Mouse (Mus musculus): Measurements from ENCODE around the gene Pelp1. TPM values are rescaled to one million over a fixed set of nuclear protein-coding genes. Genes with fewer than 3 reads are reported as not detected.

Gene Pelp1
- polyA plus RNA-seq (2021; fragmentation: Nextera tagmentation) = 4.6 and 12.1 TPM in 2 replicates
- long read RNA-seq, experiment 1, transcript Pelp1-201 (17 exons, 3,435 nt) = major isoform, 10 of 19 reads
- long read RNA-seq, experiment 1, partial matches to known transcripts = 7 of 19 reads
- long read RNA-seq, experiment 1, other reads (novel, unspliced or antisense) = 2 of 19 reads
- long read RNA-seq, experiment 2, partial matches to known transcripts = 2 of 3 reads
- long read RNA-seq, experiment 2, other reads (novel, unspliced or antisense) = 1 of 3 reads

GRCm38 (mm10) chr11:70409594-70410296 is at the start of gene Pelp1:
TSS of gene Pelp1 (minus strand) at chr11:70410031.

GRCm38 (mm10) chr11:70458688-70459600 is 49.1 kb upstream of the Pelp1 start, which contains the start of gene Zmynd15:
TSS of gene Zmynd15 (plus strand) at chr11:70459433.

GRCm38 (mm10) chr11:70451797-70452498 is 42.1 kb upstream of the Pelp1 start, which contains the start of gene Med11:
TSS of gene Med11 (plus strand) at chr11:70451919.

GRCm38 (mm10) chr11:70432048-70432894 is 22.4 kb upstream of the Pelp1 start, which contains the start of gene Arrb2:
TSS of gene Arrb2 (plus strand) at chr11:70432635.

GRCm38 (mm10) chr11:70351868-70352267 is 58.0 kb downstream of the Pelp1 start, which contains the start of gene Alox15:
TSS of gene Alox15 (minus strand) at chr11:70352031.

Other genes starting within 250 kb of the Pelp1 start
- 5.1 and 9.8 TPM in 2 replicates for gene Slc16a11, start 197.3 kb downstream of the Pelp1 start, polyA plus RNA-seq (2021; fragmentation: Nextera tagmentation)
- 1.9 and 2.8 TPM in 2 replicates for gene Slc16a13, start 189.0 kb downstream of the Pelp1 start, polyA plus RNA-seq (2021; fragmentation: Nextera tagmentation)
- gene Bcl6b, start 180.2 kb downstream of the Pelp1 start, polyA plus RNA-seq (2021; fragmentation: Nextera tagmentation) = 0.37 and 0.53 TPM in 2 replicates
- gene 0610010K14Rik, start 172.1 kb downstream of the Pelp1 start, polyA plus RNA-seq (2021; fragmentation: Nextera tagmentation) = 64.6 and 93.6 TPM in 2 replicates
- 13.1 and 15.1 TPM in 2 replicates for gene Gm21988, start 170.2 kb downstream of the Pelp1 start, polyA plus RNA-seq (2021; fragmentation: Nextera tagmentation)
- gene Rnasek, start 170.2 kb downstream of the Pelp1 start, polyA plus RNA-seq (2021; fragmentation: Nextera tagmentation) = 793 and 899 TPM in 2 replicates
- 0.22 and 0.38 TPM in 2 replicates for gene Alox12, start 154.7 kb downstream of the Pelp1 start, polyA plus RNA-seq (2021; fragmentation: Nextera tagmentation)
- gene Alox12e, start 87.4 kb downstream of the Pelp1 start, polyA plus RNA-seq (2021; fragmentation: Nextera tagmentation) = 0.14 and 0.26 TPM in 2 replicates
- not detected in 2 replicates for gene Alox15, start 58.0 kb downstream of the Pelp1 start, polyA plus RNA-seq (2021; fragmentation: Nextera tagmentation)
- gene Arrb2, start 22.6 kb upstream of the Pelp1 start, polyA plus RNA-seq (2021; fragmentation: Nextera tagmentation) = 4.4 and 10.5 TPM in 2 replicates
- gene Med11, start 41.9 kb upstream of the Pelp1 start, polyA plus RNA-seq (2021; fragmentation: Nextera tagmentation) = 17.4 and 19.0 TPM in 2 replicates
- gene Zmynd15, start 49.4 kb upstream of the Pelp1 start, polyA plus RNA-seq (2021; fragmentation: Nextera tagmentation) = 0.15 TPM in 1 of 2 replicates, not detected in the other
- gene Cxcl16, start 50.0 kb upstream of the Pelp1 start, polyA plus RNA-seq (2021; fragmentation: Nextera tagmentation) = 2.2 and 3.3 TPM in 2 replicates
- 0.38 and 0.93 TPM in 2 replicates for gene Tm4sf5, start 95.2 kb upstream of the Pelp1 start, polyA plus RNA-seq (2021; fragmentation: Nextera tagmentation)
- gene Vmo1, start 104.6 kb upstream of the Pelp1 start, polyA plus RNA-seq (2021; fragmentation: Nextera tagmentation) = 0.33 and 0.36 TPM in 2 replicates
- 0.38 TPM in 1 of 2 replicates, not detected in the other for gene Gltpd2, start 109.2 kb upstream of the Pelp1 start, polyA plus RNA-seq (2021; fragmentation: Nextera tagmentation)
- gene Psmb6, start 115.3 kb upstream of the Pelp1 start, polyA plus RNA-seq (2021; fragmentation: Nextera tagmentation) = 559 and 574 TPM in 2 replicates
- gene Gm40193, start 122.9 kb upstream of the Pelp1 start, polyA plus RNA-seq (2021; fragmentation: Nextera tagmentation) = not detected in 2 replicates
- gene Pld2, start 130.0 kb upstream of the Pelp1 start, polyA plus RNA-seq (2021; fragmentation: Nextera tagmentation) = 5.1 and 8.5 TPM in 2 replicates
- gene Mink1, start 152.8 kb upstream of the Pelp1 start, polyA plus RNA-seq (2021; fragmentation: Nextera tagmentation) = 16.0 and 79.5 TPM in 2 replicates
- gene 4930544D05Rik, start 205.8 kb upstream of the Pelp1 start, polyA plus RNA-seq (2021; fragmentation: Nextera tagmentation) = not detected in 2 replicates
- gene Chrne, start 209.2 kb upstream of the Pelp1 start, polyA plus RNA-seq (2021; fragmentation: Nextera tagmentation) = 0.31 TPM in 1 of 2 replicates, not detected in the other
- 0.10 TPM in 2 replicates for gene Gp1ba, start 229.1 kb upstream of the Pelp1 start, polyA plus RNA-seq (2021; fragmentation: Nextera tagmentation)
- 81.8 and 93.4 TPM in 2 replicates for gene Rnf167, start 237.2 kb upstream of the Pelp1 start, polyA plus RNA-seq (2021; fragmentation: Nextera tagmentation)
- gene Slc25a11, start 237.4 kb upstream of the Pelp1 start, polyA plus RNA-seq (2021; fragmentation: Nextera tagmentation) = 175 and 205 TPM in 2 replicates
- 296 and 431 TPM in 2 replicates for gene Pfn1, start 244.6 kb upstream of the Pelp1 start, polyA plus RNA-seq (2021; fragmentation: Nextera tagmentation)
- 4.1 and 5.0 TPM in 2 replicates for gene Eno3, start 247.2 kb upstream of the Pelp1 start, polyA plus RNA-seq (2021; fragmentation: Nextera tagmentation)

Data from left cerebral cortex, adult 6 months (tissue).